Mouse (Mus musculus) bone marrow, adult 2 months (tissue): Measurements from ENCODE around the gene Gata1.

Experiments used
- CTCF ChIP-seq: fragments of 200-500 bp; IDR thresholded peaks from 2 replicates; pipeline ENCODE4 v1.5.1; 2011; ENCODE audit warnings: low read length, control low read depth; ENCODE audit not compliant: control insufficient read depth, insufficient read depth
- POLR2A ChIP-seq: fragments of 200-500 bp; IDR thresholded peaks from 2 replicates; pipeline ENCODE4 v1.6.1; 2011; ENCODE audit warnings: low read depth, mild to moderate bottlenecking, control low read depth, low read length, borderline replicate concordance; ENCODE audit not compliant: control insufficient read depth

- no peak for TF ChIP-seq CTCF
- TF ChIP-seq POLR2A, result no peak
These were observed 9.0 kb downstream of the Gata1 start for GRCm38 (mm10) chrX:7968899-7969298.
